Mouse (Mus musculus): ENCODE measurements around the gene Scgb2b27.
"Not testable (repeated sequence)": the region's sequence is repeated elsewhere in the genome, so short reads cannot be mapped to it uniquely, and the experiment has no call there.

DNA sequence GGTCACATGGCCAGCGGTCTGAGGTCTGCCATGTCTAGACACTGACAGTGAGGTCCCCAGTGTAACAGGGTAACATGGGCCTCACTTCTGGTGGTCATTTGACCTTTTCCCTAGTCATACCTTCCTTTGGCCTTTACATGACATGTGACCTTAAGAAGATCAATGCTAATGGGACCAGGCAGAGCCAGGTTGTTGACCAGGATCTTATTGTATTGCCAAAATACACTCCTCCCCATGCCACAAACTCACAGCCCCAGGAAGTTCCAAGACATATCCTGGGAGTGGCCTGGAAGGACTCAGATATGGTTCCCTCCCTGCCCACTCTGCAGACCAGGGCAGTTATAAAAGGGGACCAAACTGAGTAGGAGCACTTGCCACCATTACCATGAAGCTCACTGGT, 7.4 kb upstream of the Scgb2b27 start, which contains the start of gene Scgb1b27:
- not testable (repeated sequence) for TF ChIP-seq CTCF, EP300 (IDR thresholded peaks at IDR 0.05; ENCODE audit: low read depth)
